Mouse (Mus musculus) ES-E14 (cell line): ENCODE data around the gene Pi4kb. TPM values are rescaled to one million over a fixed set of nuclear protein-coding genes. Genes with fewer than 3 reads are reported as not detected.

ENCODE experiments used
- DNase-seq: peaks from one replicate; pipeline ENCODE4 v3.0.0-alpha.2; 2013; ENCODE audit warnings: low read depth, low spot score
- H3K27ac ChIP-seq: 2 replicates; pipeline ENCODE4 v1.5.1; 2012; ENCODE audit warnings: low read depth, mild to moderate bottlenecking, low read length, moderate library complexity, mixed read lengths; ENCODE audit not compliant: poor library complexity, insufficient read depth, severe bottlenecking
- H3K36me3 ChIP-seq: 2 replicates; pipeline ENCODE4 v1.6.1; 2012; ENCODE audit warnings: mild to moderate bottlenecking, low read length, moderate library complexity, mixed read lengths; ENCODE audit not compliant: control insufficient read depth, poor library complexity, insufficient read depth, severe bottlenecking
- H3K4me1 ChIP-seq, 2 experiments: fragments of 150-350 bp in 1 of 2; sonication (generic) in 1 of 2; 2 replicates each; pipeline ENCODE4 v1.6.1; 2012; ENCODE audit warnings: low read length in 2 of 2, mild to moderate bottlenecking in 1 of 2, mixed read lengths in 1 of 2; ENCODE audit not compliant: control insufficient read depth in 2 of 2, insufficient read depth in 2 of 2, poor library complexity in 1 of 2
- H3K4me3 ChIP-seq, 2 experiments: fragments of 150-350 bp in 1 of 2; sonication (generic) in 1 of 2; 2 replicates each; pipeline ENCODE4 v1.5.1; 2012; ENCODE audit warnings: low read length in 2 of 2, low read depth in 1 of 2, mild to moderate bottlenecking in 1 of 2, mixed read lengths in 1 of 2; ENCODE audit not compliant: insufficient read depth in 1 of 2, poor library complexity in 1 of 2, severe bottlenecking in 1 of 2
- H3K9ac ChIP-seq: 2 replicates; pipeline ENCODE4 v1.6.1; 2012; ENCODE audit warnings: low read depth, mild to moderate bottlenecking, low read length, mixed read lengths; ENCODE audit not compliant: poor library complexity, insufficient read depth, severe bottlenecking
- H3K9me3 ChIP-seq: fragments of 150-350 bp; sonication (generic); 2 replicates; pipeline ENCODE4 v1.6.1; 2012; ENCODE audit warnings: low read depth, mild to moderate bottlenecking, low read length; ENCODE audit not compliant: control insufficient read depth, insufficient read depth
- CHD2 ChIP-seq: IDR thresholded peaks from 2 replicates; pipeline ENCODE4 v1.6.1; 2014; ENCODE audit warnings: mild to moderate bottlenecking, low read depth, low read length, inconsistent platforms
- HCFC1 ChIP-seq: IDR thresholded peaks from 2 replicates; pipeline ENCODE4 v1.6.1; 2012; ENCODE audit warnings: low read length, inconsistent platforms, borderline replicate concordance; ENCODE audit not compliant: insufficient read depth
- MAFK ChIP-seq: IDR thresholded peaks from 2 replicates; pipeline ENCODE4 v1.6.1; 2014; ENCODE audit warnings: mild to moderate bottlenecking, low read depth, low read length, inconsistent platforms; ENCODE audit not compliant: insufficient read depth
- ZC3H11A ChIP-seq: IDR thresholded peaks from 2 replicates; pipeline ENCODE4 v1.6.1; 2012; ENCODE audit warnings: low read depth, mild to moderate bottlenecking, inconsistent platforms, low read length, borderline replicate concordance
- ZNF384 ChIP-seq: IDR thresholded peaks from 2 replicates; pipeline ENCODE4 v1.6.1; 2012; ENCODE audit warnings: low read depth, low read length, inconsistent platforms
- in situ Hi-C, 2 experiments: fragments of 600-800 bp; cut with MboI; formaldehyde crosslinking; loops; one replicate each; pipeline ENCODE4 v1.15.1; 2025; ENCODE audit warnings: low sequenced_read_pairs in 2 of 2, inconsistent platforms in 1 of 2; ENCODE audit not compliant: unreplicated experiment in 2 of 2
- total RNA-seq: library from RNA; depleted of rRNA; stranded (reverse); fragments of 300-350 nt; gene quantifications from 2 replicates; pipeline ENCODE4 v1.2.3, GENCODE M21; 2012

The Pi4kb gene
- total RNA-seq, 1 experiment = 29.7 TPM

DNA sequence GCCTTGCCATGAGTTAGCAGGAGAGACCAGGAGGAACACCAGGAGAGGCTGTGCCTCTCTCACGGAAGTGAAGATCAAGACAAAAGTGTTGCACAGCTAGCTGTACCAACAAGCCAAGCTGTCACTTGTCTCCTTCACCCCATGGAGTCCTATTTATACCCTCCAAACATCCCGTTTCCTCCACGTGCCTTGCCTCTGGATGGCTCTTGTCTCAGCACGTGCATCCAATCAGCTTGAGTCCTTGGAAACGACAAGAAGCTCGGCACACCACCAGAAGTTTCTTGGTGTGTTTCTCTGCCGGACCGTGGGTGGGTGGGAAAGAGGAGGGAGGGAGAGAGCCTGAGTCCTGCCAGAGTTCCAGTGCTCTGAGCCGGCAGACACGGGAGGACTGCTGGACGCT, 50.0 kb downstream of the Pi4kb start:
- Histone ChIP-seq H3K36me3 (no peaks in the 10 kb centered on the region), H3K9me3 (no peaks in the 10 kb centered on the region), H3K4me3 (no peak overlapping the region), H3K27ac (no peak overlapping the region), H3K9ac (peak overlapping the region; percentile 5; the same call in 1 of the 2 replicates), H3K4me1 (peaks cover 0 to 12% of the 10 kb centered on the region in 2 experiments; a peak in 1 of 4 replicates)
- no peak for DNase-seq
- TF ChIP-seq CHD2 = no peak
- no peak for TF ChIP-seq ZNF384
- no peak for TF ChIP-seq MAFK
- no peak for TF ChIP-seq HCFC1
- TF ChIP-seq ZC3H11A = no peak
- in situ Hi-C loops = no loop called here

DNA sequence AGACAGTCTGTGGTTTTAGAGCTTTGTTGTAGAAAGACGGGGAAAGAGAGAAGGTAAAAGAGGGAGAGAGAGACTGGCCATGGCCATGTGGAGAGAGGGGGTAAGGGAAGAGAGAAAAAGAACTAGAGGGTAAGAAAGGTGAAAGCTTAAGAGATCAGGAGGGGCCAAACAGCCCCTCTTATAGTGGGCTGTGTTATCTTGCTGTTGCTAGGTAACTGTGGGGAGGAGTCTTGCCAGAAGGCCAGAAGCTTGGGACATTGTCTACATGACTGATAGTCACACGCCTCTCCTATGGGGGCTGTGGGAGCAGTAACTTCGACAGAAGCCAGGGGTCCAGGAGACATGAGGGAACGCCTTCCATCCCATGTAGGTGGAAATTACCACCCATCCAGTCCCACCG, 50.7 kb downstream of the Pi4kb start:
- 0 out of 2 replicates have a peak, but pooled peaks cover 2% of the 10 kb centered on the region for H3K36me3 ChIP-seq
- no peak overlapping the region for H3K9ac ChIP-seq
- no peak overlapping the region for H3K27ac ChIP-seq
- H3K4me1 ChIP-seq = peaks cover 0 to 12% of the 10 kb centered on the region in 2 experiments; a peak in 1 of 4 replicates
- H3K9me3 ChIP-seq = no peaks in the 10 kb centered on the region
- in situ Hi-C loops = no loop called here
- TF ChIP-seq MAFK (no peak), ZC3H11A (no peak), HCFC1 (no peak)
- no peak overlapping the region for H3K4me3 ChIP-seq
- DNase-seq = no peak

DNA sequence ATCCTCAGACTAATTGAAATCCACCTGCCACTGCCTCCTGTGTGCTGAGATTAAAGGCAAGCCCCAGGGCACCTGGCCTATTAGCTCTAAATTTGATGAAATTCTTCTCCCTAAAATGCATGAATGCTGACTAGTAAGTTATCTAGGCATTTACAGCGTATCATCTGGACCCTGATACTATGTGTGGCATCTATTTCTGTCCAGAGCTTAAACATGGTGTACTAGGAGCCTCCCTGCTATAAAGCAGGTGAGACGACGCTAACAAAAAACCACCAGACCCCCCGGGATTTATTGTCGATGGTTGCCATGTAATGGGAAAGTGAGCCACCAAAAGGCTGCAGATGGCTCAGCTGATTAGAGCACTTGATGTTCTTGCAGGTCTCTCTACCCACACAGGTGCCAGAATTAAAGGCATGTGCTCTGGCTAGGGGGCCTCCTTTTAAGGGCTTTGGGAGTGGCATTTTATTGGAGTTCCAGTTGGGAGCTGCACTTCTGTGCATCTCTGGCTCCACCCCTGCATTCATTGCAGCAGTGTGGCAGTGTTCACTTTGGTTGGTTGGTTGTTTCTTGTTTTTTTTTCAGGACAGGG, 52.6 kb downstream of the Pi4kb start:
- H3K9ac ChIP-seq = no peak overlapping the region
- no peak for DNase-seq
- H3K27ac ChIP-seq = no peak overlapping the region
- in situ Hi-C loops = no loop called here
- H3K4me1 ChIP-seq = peaks cover 0 to 12% of the 10 kb centered on the region in 2 experiments; a peak in 1 of 4 replicates
- TF ChIP-seq ZNF384 (no peak), ZC3H11A (no peak), CHD2 (no peak), MAFK (no peak), HCFC1 (no peak)
- H3K36me3 ChIP-seq = peaks cover 6% of the 10 kb centered on the region
- H3K9me3 ChIP-seq = no peaks in the 10 kb centered on the region
- H3K4me3 ChIP-seq = no peak overlapping the region

DNA sequence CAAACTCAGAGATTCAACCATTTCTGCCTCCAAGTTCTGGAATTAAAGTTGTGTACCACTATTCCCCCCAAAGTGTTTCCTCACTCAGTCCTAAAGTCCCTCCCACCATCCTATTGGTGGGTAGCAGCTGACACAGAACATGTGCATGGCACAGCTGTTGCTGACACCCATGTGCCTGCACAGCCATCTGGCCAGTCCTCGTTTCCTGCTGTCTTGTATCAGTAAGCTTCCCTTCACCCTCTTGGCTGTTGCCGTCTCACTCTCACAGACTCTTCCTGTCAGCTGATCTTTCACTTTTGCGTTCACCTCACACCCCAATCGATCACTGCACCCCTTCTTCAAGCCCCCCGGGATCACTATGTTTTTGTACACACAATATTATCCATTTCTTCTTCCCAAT, 53.2 kb downstream of the Pi4kb start:
- H3K27ac ChIP-seq = no peak overlapping the region
- TF ChIP-seq CHD2 (no peak), MAFK (no peak), ZNF384 (no peak), HCFC1 (no peak), ZC3H11A (no peak)
- no peak for DNase-seq
- in situ Hi-C loops = no loop called here
- H3K36me3 ChIP-seq = peaks cover 11% of the 10 kb centered on the region
- H3K9ac ChIP-seq = no peak overlapping the region
- H3K9me3 ChIP-seq = no peaks in the 10 kb centered on the region
- H3K4me1 ChIP-seq = peaks cover 0 to 12% of the 10 kb centered on the region in 2 experiments; a peak in 1 of 4 replicates
- H3K4me3 ChIP-seq = no peak overlapping the region

DNA sequence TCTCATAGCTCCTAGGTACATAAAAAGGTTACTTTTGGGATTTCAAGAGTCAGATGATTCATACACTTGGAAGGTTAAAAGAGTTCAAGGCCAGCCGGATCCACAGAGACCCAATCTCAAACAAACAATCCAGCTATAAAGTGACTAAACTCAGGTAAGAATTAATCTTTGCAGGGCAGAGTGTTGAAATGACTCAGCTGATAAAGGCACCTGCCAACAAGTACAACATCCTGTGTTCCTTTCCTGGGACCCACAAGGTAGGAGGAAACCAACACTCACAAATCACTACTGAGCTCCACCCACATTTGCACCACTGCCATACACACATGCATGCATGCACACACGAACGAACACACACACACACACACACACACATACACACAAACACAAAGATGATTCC, 54.1 kb downstream of the Pi4kb start:
- DNase-seq = no peak
- in situ Hi-C loops = no loop called here
- Histone ChIP-seq H3K4me1 (peaks cover 0 to 12% of the 10 kb centered on the region in 2 experiments; a peak in 1 of 4 replicates), H3K4me3 (no peak overlapping the region), H3K36me3 (peaks cover 18% of the 10 kb centered on the region), H3K9me3 (no peaks in the 10 kb centered on the region), H3K9ac (no peak overlapping the region), H3K27ac (no peak overlapping the region)
- TF ChIP-seq ZNF384 = no peak
- no peak for TF ChIP-seq ZC3H11A
- TF ChIP-seq CHD2 = no peak
- TF ChIP-seq HCFC1 = no peak
- no peak for TF ChIP-seq MAFK
